Mouse (Mus musculus) cortical plate, adult 2 months (tissue): ENCODE measurements around the gene Prkar2b. TPM values are rescaled to one million over a fixed set of nuclear protein-coding genes. Genes with fewer than 3 reads are reported as not detected.

ENCODE experiments used
- H3K27ac ChIP-seq: fragments of 200-500 bp; 2 replicates; pipeline ENCODE4 v1.5.1; 2012; ENCODE audit warnings: low read length, control low read depth, inconsistent platforms; ENCODE audit not compliant: insufficient read depth
- H3K4me1 ChIP-seq: fragments of 200-500 bp; 2 replicates; pipeline ENCODE4 v1.6.1; 2011; ENCODE audit warnings: low read length; ENCODE audit not compliant: control insufficient read depth, insufficient read depth
- H3K4me3 ChIP-seq: fragments of 200-500 bp; 2 replicates; pipeline ENCODE4 v1.5.1; 2011; ENCODE audit warnings: mild to moderate bottlenecking, low read length, control low read depth; ENCODE audit not compliant: insufficient read depth
- CTCF ChIP-seq: fragments of 200-500 bp; IDR thresholded peaks from 2 replicates; pipeline ENCODE4 v1.5.1; 2011; ENCODE audit warnings: mild to moderate bottlenecking, control low read depth, low read length; ENCODE audit not compliant: insufficient read depth; ENCODE audit errors: extremely low read depth
- POLR2A ChIP-seq: fragments of 200-500 bp; IDR thresholded peaks from 2 replicates; pipeline ENCODE4 v1.6.1; 2011; ENCODE audit warnings: mild to moderate bottlenecking, low read length, control low read depth; ENCODE audit not compliant: insufficient read depth; ENCODE audit errors: extremely low read depth
- polyA plus RNA-seq: library from polyadenylated mRNA; depleted of rRNA; stranded (reverse); fragments of >200 nt; gene quantifications from 2 replicates; pipeline ENCODE4 v1.2.3, GENCODE M21; 2012

Prkar2b gene
- polyA plus RNA-seq, 1 experiment: 35.1 TPM

GRCm38 (mm10) chr12:31997328-31997878, 63.7 kb downstream of the Prkar2b start:
- no peak overlapping the region for H3K27ac ChIP-seq
- H3K4me1 ChIP-seq: peaks cover 4% of the 10 kb centered on the region; the same call in 1 of the 2 replicates
- no peak overlapping the region for H3K4me3 ChIP-seq
- TF ChIP-seq POLR2A (no peak), CTCF (no peak)

GRCm38 (mm10) chr12:31996877-31997276, 64.2 kb downstream of the Prkar2b start:
- H3K4me1 ChIP-seq: peaks cover 4% of the 10 kb centered on the region; the same call in 1 of the 2 replicates
- no peak overlapping the region for H3K27ac ChIP-seq
- no peak overlapping the region for H3K4me3 ChIP-seq
- TF ChIP-seq CTCF (no peak), POLR2A (no peak)

- TF ChIP-seq CTCF: no peak
- H3K27ac ChIP-seq: no peak overlapping the region
- H3K4me1 ChIP-seq: peaks cover 3% of the 10 kb centered on the region
- no peak overlapping the region for H3K4me3 ChIP-seq
These were observed 70.5 kb downstream of the Prkar2b start for GRCm38 (mm10) chr12:31990575-31990974.

- TF ChIP-seq CTCF (no peak), POLR2A (no peak)
- Histone ChIP-seq H3K27ac (no peak overlapping the region), H3K4me3 (no peak overlapping the region), H3K4me1 (peaks cover 7% of the 10 kb centered on the region)
These were observed 71.4 kb downstream of the Prkar2b start for GRCm38 (mm10) chr12:31989726-31990125.

- Histone ChIP-seq H3K4me1 (peaks cover 9% of the 10 kb centered on the region), H3K27ac (no peak overlapping the region), H3K4me3 (no peak overlapping the region)
- TF ChIP-seq CTCF (no peak), POLR2A (no peak)
These were observed 74.6 kb downstream of the Prkar2b start for GRCm38 (mm10) chr12:31986463-31986862.

- TF ChIP-seq CTCF: no peak
- no peak for TF ChIP-seq POLR2A
- H3K27ac ChIP-seq: no peak overlapping the region
- peaks cover 9% of the 10 kb centered on the region for H3K4me1 ChIP-seq
- H3K4me3 ChIP-seq: no peak overlapping the region
These were observed 75.4 kb downstream of the Prkar2b start for GRCm38 (mm10) chr12:31985738-31986137.

GRCm38 (mm10) chr12:31984664-31985063, 76.4 kb downstream of the Prkar2b start:
- TF ChIP-seq POLR2A (no peak), CTCF (no peak)
- H3K4me3 ChIP-seq: no peak overlapping the region
- peaks cover 9% of the 10 kb centered on the region for H3K4me1 ChIP-seq
- H3K27ac ChIP-seq: no peak overlapping the region

GRCm38 (mm10) chr12:31984206-31984605, 76.9 kb downstream of the Prkar2b start:
- no peak overlapping the region for H3K27ac ChIP-seq
- peaks cover 9% of the 10 kb centered on the region for H3K4me1 ChIP-seq
- H3K4me3 ChIP-seq: no peak overlapping the region
- no peak for TF ChIP-seq POLR2A
- TF ChIP-seq CTCF: no peak

- Histone ChIP-seq H3K4me1 (peaks cover 9% of the 10 kb centered on the region), H3K27ac (no peak overlapping the region), H3K4me3 (no peak overlapping the region)
- TF ChIP-seq CTCF: no peak
- no peak for TF ChIP-seq POLR2A
These were observed 77.3 kb downstream of the Prkar2b start for GRCm38 (mm10) chr12:31983769-31984168.

- no peak overlapping the region for H3K27ac ChIP-seq
- TF ChIP-seq POLR2A: no peak
- TF ChIP-seq CTCF: no peak
- no peak overlapping the region for H3K4me3 ChIP-seq
- H3K4me1 ChIP-seq: peaks cover 9% of the 10 kb centered on the region
These were observed 77.9 kb downstream of the Prkar2b start for GRCm38 (mm10) chr12:31983238-31983637.
